Mouse (Mus musculus): ENCODE measurements around the gene Ddx55. TPM values are rescaled to one million over a fixed set of nuclear protein-coding genes. Genes with fewer than 3 reads are reported as not detected.
"Not testable (repeated sequence)": the region's sequence is repeated elsewhere in the genome, so short reads cannot be mapped to it uniquely, and the experiment has no call there.

Gene Ddx55
- total RNA-seq, 2 experiments from 2014 or later, result 3.5 to 4.1 TPM

GRCm38 (mm10) chr5:124598224-124599174, 45.8 kb downstream of the Ddx55 start:
- DNase-seq, result peak; percentile 93
- intact Hi-C loops (cut with DNase I; ENCODE audit: low total_unique reads), result loop anchor here (10.0 kb wide), 1 partner anchor 266 kb away; the partner anchor contains the start of genes Ccdc92 and Zfp664

DNA sequence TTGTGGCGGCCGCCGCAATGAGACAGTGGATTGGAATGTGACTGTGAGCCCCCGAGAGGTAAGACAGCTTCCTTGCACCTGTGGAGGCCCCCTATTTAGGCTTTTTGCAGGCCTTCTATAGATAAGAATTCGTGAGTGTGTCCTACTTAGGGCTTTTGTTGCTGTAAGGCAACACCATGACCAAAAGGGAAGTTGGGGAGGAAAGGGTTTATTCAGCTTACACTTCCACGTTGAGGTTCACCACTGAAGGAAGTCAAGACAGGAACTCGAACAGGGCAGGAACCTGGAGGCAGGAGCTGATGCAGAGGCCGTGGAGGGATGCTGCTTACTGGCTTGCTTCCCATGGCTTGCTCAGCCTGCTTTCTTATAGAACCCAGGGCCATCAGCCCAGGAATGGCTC, 47.1 kb downstream of the Ddx55 start:
- not testable (repeated sequence) for DNase-seq
- intact Hi-C loops (cut with DNase I; ENCODE audit: low total_unique reads), result loop anchor here (10.0 kb wide), 1 partner anchor 265 kb away; the partner anchor contains the start of genes Ccdc92 and Zfp664

DNA sequence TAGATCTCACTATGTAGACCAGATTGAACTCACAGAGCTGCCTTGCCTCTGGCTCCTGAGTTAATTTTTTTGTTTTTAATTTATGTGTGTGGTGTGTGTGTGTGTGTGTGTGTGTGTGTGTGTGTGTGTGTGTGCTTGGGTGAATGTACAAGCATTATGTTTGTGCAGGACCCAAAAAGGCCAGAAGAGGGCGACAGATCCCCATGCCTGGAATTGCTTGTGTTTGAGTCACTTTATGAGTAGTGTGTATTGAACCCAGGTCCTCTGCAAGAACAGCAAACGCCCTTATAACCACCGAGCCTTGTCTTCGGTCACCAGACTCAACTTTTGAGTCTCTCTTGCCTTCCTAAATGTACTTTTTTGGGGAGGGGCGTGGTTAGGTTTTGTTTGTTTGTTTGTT, 49.7 kb downstream of the Ddx55 start:
- intact Hi-C loops (cut with DNase I; ENCODE audit: low total_unique reads), result no loop called here
- DNase-seq, result no peak

DNA sequence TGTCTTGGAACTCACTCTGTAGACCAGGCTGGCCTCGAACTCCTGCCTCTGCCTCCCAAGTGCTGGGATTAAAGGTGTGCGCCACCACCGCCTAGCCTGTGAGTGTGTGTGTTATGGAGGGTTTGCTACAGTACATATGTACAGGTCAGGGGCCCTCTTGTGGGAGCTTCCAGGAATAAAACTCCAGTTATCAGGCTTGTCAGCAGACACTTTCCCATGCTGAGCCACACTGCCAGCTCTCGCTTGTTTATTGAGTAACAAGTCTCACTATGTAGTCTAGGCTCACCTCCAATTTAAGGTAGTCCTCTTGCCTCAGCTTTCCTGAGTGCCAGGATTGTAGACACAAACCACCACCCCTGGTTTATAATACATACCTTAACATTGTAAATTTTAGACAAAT, 51.6 kb downstream of the Ddx55 start:
- no peak for DNase-seq
- intact Hi-C loops (cut with DNase I; ENCODE audit: low total_unique reads), result no loop called here

DNA sequence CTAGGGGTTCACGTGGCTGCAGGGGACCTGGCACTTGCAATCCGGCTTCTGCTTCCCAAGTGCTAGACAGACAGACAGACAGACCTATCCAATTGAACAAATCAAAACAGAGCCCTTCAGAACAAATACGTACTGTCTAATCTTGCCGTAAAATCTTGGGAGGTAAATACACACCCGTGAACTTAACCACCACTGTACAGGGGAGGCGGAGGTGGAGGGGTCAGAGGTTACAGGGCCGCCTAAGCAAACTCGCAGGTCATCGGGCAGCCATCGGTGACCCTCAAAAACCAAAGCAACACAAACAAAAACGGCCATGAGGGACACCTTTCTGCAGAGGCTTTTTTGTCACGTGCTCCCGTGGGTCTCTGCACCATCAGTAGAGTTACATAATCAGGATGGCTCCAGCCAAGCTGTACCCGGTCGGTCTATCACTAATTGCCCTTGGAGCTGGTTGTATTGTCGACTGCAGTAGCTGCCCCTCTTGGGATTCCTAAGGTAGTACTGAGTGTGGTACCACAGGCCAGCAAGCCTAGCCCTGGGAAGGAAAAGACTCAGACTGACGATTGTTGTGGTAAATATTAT, 52.5 kb downstream of the Ddx55 start:
- no peak for DNase-seq

GRCm38 (mm10) chr5:124610965-124611364, 58.3 kb downstream of the Ddx55 start:
- intact Hi-C loops (cut with DNase I; ENCODE audit: low total_unique reads), result no loop called here
- no peak for DNase-seq

More for the DNA sequence above, 52.5 kb downstream of the Ddx55 start:
- intact Hi-C loops (cut with DNase I; ENCODE audit: low total_unique reads), result no loop called here

DNA sequence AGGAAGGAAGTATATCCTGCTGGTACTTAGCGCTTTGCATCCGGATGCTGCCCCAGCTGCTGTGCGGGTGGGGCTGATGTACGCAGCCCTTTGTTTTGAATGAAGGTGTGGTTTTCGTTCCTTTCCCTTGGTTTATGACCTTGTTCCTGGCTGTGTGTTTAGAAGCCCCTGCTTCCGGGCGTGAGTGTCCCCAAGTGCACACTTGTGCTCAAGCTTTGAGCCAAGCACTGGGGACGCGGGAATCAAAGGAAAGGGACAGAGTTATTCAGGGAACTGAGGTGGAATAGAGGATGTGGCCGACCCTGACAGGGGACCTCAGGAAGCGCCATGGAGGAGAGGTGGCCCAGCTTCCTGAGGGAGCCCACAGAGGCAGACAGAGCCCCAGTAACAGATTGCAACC, 62.0 kb downstream of the Ddx55 start:
- intact Hi-C loops (cut with DNase I; ENCODE audit: low total_unique reads), result no loop called here
- DNase-seq, result no peak

- DNase-seq, result no peak
- intact Hi-C loops (cut with DNase I; ENCODE audit: low total_unique reads), result no loop called here
These were observed 66.0 kb downstream of the Ddx55 start for GRCm38 (mm10) chr5:124618711-124619110.

Other genes with a start within 250 kb of the Ddx55 start
- 1 to 10 TPM; 2.6 to 2.9 TPM for gene Mphosph9, start 224.9 kb upstream of the Ddx55 start, total RNA-seq (2021)
- 1 to 10 TPM; 6.9 to 8.6 TPM for gene 2810006K23Rik, start 224.8 kb upstream of the Ddx55 start, total RNA-seq (2021)
- gene Cdk2ap1, start 189.8 kb upstream of the Ddx55 start, total RNA-seq (2021), result 100 to 1,000 TPM in 1 of 2 experiments, 10 to 100 TPM in 1; 99.5 to 128 TPM
- 10 to 100 TPM; 32.4 to 35.6 TPM for gene Sbno1, start 126.9 kb upstream of the Ddx55 start, total RNA-seq (2021)
- gene Kmt5a, start 112.9 kb upstream of the Ddx55 start, total RNA-seq (2021), result 10 to 100 TPM; 56.4 to 66.0 TPM
- 1 to 10 TPM; 4.2 to 4.6 TPM for gene Rilpl2, start 74.5 kb upstream of the Ddx55 start, total RNA-seq (2021)
- 10 to 100 TPM; 27.3 to 28.4 TPM for gene Snrnp35, start 69.7 kb upstream of the Ddx55 start, total RNA-seq (2021)
- gene Rilpl1, start 21.5 kb upstream of the Ddx55 start, total RNA-seq (2021), result 10 to 100 TPM; 61.8 to 96.0 TPM
- 100 to 1,000 TPM; 138 to 152 TPM for gene Tmed2, start 12.2 kb upstream of the Ddx55 start, total RNA-seq (2021)
- 10 to 100 TPM; 40.2 to 42.9 TPM for gene Eif2b1, start 26.3 kb downstream of the Ddx55 start, total RNA-seq (2021)
- 10 to 100 TPM; 14.9 to 15.0 TPM for gene Gtf2h3, start 26.3 kb downstream of the Ddx55 start, total RNA-seq (2021)
- gene Atp6v0a2, start 75.7 kb downstream of the Ddx55 start, total RNA-seq (2021), result 10 to 100 TPM; 18.8 to 24.3 TPM
- gene Dnah10, start 172.2 kb downstream of the Ddx55 start, total RNA-seq (2021), result under 1 TPM; 0.02 to 0.10 TPM